Mouse (Mus musculus) spleen, postnatal 4 days (tissue): ENCODE data around the gene Slc39a3.
A peak's percentile ranks its signal among the peaks of the same experiment; 100 is the strongest.
"Not testable (repeated sequence)": the region's sequence is repeated elsewhere in the genome, so short reads cannot be mapped to it uniquely, and the experiment has no call there.

ENCODE experiments used
- DNase-seq, 2 experiments: peaks; one replicate each; pipeline ENCODE4 v3.0.0; 2022; ENCODE audit warnings: low spot score in 2 of 2

Slc39a3 gene

DNA sequence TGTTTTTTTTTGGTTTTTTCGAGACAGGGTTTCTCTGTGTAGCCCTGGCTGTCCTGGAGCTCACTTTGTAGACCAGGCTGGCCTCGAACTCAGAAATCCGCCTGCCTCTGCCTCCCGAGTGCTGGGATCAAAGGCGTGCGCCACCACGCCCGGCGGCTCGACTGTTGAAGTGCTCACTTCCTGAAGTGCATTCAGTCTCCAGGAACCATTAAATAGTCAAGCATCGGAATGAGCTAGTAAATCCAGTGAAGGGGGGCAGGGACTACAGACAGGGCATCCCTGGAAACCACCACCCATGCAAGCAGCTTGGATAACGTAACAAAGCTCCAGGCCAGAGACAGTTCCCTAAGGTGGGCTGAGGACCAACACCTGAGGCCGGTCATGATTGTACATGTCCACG lies 8.0 kb upstream of the Slc39a3 start:
- DNase-seq = not testable (repeated sequence)

DNA sequence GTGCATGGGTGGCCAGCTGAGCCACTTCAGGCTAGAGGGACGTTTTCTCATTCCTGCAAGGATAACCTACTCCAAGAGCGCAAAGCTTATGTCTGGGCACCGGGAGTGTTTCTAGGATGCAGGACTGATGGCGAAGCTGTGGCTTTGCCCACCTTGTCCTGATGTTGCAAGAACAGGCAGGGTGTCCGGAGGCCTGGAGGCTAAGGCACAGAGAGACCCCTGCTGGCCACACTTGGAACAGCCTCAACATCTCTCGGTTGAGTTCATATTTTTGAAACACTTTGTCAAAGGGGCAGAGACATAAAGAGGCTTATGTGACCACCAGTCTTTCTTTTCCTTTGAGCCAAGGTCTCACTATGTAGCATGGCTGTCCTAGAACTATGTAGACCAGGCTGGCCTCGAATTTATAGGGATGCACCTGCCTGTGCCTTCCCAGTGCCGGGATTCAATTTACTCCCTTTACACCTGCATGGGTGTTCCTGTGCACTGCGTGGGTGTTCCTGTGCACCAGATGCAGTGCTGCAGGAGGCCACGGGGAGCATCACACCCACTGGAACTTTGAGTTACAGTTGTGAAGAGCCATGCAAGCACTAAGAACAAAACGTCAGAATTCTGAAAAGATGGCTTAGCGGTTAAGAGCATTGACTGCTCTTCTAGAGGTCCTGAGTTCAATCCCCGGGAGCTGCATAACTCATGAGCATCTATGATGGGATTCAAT lies 4.4 kb upstream of the Slc39a3 start:
- peak; percentile 69 to 88 for DNase-seq

DNA sequence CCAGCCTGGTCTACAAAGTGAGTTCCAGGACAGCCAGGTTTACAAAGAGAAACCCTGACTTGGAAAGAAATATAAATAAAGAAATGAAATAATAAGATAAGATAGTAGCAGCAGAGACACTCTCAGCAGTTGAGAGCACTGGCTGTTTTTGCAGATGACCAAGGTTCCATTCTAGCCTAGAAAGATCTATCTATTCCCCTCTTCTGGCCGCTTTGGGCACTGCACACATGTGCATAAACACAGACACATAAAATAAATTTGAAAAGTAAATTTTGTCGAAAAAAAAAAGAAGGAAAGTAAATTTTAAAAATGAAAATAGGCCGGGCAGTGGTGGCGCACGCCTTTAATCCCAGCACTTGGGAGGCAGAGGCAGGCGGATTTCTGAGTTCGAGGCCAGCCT lies 975 bp downstream of the Slc39a3 start:
- peak in 1 of 2 experiments; percentile 45 for DNase-seq

DNA sequence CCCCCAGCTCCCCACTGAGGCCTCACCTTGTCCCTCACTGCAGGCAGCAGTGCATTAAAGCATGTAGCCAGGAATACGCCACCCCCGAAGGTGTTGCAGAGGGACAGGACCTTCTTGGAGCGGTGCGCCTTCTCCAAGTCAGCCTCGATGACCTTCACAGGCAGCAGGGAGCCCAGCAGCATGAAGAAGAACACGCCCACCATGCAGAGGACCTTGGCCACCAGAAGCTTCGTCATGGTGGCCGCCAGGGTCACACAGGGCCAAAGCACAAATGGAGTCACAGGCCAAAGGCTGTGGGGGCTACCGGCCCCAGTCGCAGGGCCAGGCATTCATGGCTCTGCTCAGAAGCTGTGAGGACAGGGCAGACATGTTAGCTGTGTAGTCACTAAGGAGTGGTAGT lies 3.6 kb downstream of the Slc39a3 start:
- no peak for DNase-seq

DNA sequence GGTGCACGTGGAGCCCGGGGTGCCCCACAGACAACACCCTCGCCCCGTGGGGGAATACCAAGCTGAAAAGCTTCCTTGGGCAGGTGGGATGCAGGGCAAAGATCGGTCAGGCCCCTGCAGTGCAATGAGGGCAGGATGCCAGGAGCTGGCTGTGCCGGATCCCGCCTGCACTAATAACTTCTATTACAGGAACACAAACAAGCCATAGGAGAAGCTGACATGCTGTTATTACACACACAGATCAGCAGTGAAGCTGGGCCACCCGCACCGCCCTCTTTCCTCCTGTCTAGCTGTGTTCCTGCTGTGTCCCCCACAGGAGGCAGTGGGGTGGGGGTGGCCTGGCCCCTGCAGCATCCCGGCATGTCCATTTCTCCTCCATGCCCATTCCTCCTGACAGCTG lies 8.2 kb downstream of the Slc39a3 start:
- no peak for DNase-seq

DNA sequence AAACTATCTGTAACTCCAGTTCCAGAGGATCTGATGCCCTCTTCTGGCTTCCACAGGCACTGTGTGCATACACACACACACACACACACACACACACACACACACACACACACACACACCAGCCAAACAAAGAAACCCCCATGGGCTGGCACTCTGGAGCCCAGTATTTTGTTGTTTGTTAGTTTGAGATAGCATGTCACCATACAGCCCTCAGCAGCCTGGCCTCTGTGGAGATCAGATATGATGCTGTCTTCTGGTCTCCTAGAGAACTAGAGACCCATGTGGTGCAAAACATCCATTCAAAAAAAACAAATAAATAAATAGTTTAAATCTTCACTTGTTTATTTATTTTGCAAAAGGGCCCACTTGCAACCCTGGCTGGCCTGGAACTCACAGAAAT lies 9.0 kb downstream of the Slc39a3 start:
- DNase-seq = no peak

DNA sequence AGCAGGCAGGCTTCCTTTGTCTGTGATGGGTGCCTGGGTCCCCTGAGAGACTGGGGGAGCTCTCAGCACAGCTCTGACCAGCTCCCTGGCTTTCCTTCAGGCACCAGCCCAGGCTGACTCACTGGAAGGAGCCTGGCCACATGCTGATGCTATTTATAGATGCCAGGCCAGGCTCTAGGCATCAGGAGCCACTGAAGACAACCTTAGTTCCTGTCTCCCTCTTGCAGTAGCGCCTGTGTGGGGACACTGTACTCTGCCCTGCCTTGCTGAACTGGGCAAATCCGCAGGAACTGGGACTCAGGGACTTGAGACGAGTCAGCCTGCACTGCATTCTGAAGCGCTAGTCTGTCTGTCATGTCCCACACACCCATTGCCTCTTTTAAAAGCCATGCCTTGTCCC lies 9.9 kb downstream of the Slc39a3 start:
- DNase-seq = no peak

DNA sequence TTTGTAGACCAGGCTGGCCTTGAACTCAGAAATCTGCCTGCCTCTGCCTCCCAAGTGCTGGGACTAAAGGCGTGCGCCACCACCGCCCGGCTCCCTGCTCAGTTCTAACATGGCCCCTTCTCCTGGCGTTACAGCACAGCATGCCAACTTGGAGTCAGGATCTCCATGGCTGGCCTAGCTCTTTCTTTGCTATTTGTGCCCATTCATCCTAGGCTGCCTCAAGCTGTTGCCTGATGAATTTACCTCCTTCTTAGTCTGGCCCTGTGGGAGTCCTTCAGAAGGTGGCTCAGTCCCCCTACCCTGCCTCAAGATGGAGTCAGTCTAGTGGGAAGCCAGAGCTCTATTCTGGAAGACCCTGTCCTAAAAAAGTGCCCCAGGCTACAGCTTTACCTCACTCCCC lies 10.4 kb downstream of the Slc39a3 start:
- no peak for DNase-seq

DNA sequence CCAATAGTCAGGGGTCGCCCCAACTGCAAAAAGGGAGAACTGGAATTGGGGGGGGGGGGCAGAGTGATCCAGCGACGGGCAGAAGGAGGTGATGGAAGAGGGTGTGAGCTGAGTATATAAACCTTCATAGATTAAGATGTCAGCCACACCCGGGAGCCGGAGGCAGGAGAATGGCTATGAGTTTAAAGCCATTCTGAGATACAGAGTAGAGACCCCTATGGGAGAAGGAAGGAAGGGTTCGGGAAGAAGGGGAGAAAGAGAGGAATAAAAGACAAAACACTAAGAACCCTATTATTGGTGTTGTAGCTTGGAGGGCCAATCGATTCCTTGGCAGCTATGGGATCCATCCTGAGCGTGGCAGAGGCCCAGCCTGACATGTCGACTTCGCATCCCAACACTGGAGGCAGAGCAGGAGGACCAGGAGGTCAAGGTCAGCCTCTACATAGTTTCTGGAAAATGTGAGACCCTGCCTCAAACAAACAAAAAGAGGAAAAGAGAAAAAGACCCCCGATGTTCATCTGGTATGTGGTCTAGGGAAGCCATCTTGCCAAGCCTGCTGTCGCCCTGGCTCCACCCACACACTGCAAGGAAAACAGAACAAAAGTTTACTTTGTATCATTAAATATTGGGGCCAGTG lies 11.5 kb downstream of the Slc39a3 start, which contains the start of gene Diras1:
Gene Diras1 (minus strand): TSS at position 24 of the 637 bp plus-strand sequence.
- DNase-seq = no peak

DNA sequence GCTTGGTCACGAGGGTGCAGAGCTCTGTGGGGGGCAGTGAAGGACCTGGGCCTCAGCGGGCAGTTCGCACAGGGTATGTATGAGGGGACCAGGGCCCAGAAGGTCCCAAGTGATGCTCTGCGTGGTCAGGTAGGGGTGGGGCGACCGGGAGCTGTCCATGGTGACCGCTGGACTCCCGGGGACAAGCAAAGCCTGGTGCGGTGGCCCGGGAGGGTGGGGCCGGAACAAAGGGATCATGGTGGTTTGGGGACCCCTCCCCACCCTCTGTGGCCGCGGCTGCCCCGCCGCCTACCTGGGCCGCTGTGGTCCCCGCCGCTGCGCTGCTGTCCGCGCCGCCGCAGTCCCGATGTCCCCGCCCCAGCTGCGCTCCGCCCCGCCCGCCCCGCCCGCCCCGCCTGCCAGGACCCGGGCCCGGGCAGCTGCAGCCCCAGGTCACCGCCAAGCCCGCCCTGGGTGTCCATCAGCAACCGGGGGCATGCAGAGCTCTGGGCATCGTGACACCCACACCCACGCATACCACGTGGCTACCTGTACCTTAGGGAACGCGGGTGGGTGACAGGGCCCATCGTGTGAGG lies 12.1 kb downstream of the Slc39a3 start:
- no peak for DNase-seq

DNA sequence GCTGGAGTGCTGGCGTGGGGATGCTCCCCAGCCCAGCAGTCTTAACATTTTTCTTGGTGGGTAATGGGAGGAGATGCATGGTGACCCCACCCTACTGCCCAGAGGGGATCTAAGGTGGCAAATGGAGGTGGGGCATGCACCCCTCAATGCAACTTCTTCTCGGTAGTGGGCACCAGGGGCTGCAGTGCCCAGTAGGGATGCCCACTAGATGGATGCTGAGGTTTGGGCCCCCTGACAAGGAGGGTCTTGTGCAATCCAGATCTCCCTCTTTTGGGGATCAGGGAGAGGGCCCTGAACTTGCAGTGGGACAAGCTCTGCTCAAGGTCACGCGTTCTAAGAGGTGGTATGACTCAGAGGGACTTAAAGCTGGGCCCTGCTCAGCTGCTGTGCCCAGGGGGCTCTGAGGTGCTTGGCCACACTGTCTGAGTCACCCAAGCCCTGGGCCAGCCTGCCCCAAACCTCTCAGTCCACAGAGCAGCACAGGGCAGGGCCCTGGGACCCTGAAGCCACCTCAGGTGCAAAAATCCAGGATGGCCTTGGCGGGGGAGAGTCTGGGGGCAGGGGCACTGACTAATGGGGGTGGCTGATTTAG lies 12.8 kb downstream of the Slc39a3 start:
- DNase-seq = no peak

DNA sequence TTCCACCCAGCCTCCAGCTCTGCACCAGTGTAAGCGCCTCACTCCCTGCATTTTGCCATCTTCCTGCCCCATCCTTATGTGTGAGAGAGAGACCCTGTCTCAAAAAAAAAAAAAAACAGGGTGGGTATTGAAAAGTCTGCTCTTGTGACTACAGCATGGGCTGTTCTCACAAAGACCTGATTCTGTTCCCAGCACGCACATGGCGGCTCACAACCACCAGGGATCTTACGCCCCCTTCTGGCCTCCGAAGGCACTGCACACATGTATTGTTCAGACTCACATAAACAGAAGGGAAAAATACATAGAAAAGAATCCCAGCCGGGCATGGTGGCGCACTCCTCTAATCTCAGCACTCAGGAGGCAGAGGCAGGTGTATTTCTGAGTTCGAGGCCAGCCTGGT lies 14.5 kb downstream of the Slc39a3 start:
- DNase-seq = no peak

DNA sequence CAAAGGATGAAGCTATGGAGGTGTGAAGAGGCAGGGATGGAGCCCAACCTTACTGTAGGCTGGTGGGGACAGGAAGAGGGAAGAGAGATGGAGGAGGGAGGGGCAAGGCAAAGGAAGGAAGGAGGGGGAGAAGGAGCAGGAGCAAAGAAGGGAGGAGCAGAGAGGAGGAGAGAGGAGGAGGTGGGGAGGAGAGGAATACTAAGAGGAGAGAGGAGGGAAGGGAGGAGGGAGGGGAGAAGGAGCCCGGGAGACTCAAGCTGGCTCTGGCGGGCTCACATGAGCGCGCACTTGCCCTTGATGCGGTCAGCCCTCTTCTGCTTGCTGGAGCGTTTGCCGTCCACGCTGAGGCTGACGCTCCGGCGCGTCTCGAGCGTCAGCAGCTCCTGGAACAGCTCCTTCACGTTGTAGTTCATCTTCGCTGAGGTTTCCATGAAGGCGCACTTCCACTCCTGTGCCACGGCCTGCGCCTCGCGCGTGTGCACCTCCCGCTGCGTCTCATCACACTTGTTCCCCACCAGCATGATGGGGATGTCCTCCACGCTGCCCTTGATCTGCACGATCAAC lies 15.6 kb downstream of the Slc39a3 start:
- no peak for DNase-seq

DNA sequence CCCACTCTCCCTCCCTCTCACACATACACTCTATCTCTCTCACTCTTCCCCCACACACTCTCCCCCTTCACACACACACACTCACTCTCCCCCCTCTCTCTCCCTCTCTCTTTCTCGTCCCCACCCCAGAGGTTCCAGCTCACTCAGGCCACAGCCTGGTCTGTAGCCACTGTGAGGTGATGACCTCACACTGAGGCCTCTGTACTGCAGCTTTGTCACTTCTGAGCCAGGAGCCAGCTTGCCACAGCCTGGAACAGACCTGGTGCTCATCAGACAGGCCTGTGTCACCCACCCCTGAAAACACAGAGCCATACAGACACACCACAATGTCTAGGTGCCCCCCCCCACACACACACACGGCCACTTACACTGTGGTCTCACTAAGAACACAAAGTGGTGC lies 17.0 kb downstream of the Slc39a3 start:
- no peak for DNase-seq

DNA sequence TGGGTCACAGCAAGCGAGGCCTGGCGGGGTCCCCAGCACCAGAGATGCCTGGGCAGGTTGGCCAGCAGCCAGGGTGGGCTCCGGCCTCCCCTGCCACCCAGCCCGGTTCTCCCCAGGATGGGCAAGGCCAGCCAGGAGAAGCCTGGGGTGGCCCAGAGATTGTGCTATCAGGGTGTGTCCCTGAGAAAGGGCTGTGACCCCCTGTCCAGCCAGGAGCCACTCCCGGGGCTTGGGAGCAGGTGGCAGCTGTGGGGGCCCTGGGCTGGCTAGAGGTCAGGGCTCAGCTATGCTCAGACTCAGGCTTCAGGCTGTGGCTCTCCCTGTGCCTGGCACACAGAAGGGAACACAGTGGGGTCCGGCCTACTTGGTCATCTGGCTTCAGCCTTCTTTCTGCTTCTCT lies 17.5 kb downstream of the Slc39a3 start:
- DNase-seq = no peak

DNA sequence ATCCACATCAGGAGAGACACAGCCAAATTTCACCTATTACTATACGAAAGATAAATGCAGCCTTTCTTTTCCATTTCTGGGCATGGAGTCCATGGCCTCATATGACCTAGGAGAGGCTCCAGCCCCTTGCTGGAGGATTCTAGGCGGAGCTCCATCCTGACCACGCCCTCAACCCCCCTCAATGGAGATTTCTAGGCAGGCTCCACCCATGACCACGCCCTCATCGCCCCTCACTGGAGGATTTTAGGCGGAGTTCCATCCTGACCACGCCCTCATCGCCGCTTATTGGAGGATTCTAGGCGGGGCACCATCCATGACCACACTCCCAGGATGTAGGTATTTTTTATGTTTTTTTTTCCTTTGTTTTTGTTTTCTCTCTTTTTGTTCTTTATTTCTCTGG lies 18.9 kb downstream of the Slc39a3 start:
- peak in 1 of 2 experiments; percentile 54 for DNase-seq

DNA sequence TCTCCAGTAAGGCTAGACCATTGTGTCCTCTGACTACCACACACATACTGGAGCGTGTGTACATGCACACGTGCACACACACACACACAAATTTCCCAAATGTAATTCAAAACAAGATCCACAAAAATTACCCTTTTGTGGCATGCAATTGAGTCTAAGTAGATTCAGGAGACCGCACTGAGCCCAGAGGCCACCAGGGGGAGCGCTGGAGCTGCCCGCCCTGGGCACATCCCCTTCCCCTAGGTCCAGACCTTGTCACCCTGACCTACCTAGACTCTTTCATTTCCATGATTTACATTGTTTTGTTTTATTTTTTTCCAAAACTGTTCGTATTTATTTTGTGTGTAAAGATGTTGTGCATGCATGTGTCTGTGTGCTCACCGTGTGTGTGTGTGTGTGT lies 20.6 kb downstream of the Slc39a3 start:
- DNase-seq = peak; percentile 68 to 89

DNA sequence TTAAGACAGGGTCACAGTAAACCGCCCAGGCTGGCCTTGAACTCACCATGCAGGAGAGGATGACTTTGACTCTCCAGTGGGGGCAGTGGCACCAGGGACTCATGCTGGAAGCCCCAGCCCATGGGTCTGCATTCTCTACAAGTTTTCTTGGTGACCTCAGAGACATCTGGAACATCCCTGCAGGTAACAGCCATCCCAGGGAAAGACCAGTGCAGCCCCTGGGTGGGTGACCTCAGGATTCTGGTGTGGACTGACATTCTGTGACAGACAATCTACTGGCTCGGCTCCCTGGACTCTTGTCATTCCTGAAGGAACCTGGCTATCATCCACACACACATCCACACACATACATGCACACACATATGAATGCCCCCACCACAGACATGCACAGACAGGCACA lies 21.6 kb downstream of the Slc39a3 start:
- no peak for DNase-seq

DNA sequence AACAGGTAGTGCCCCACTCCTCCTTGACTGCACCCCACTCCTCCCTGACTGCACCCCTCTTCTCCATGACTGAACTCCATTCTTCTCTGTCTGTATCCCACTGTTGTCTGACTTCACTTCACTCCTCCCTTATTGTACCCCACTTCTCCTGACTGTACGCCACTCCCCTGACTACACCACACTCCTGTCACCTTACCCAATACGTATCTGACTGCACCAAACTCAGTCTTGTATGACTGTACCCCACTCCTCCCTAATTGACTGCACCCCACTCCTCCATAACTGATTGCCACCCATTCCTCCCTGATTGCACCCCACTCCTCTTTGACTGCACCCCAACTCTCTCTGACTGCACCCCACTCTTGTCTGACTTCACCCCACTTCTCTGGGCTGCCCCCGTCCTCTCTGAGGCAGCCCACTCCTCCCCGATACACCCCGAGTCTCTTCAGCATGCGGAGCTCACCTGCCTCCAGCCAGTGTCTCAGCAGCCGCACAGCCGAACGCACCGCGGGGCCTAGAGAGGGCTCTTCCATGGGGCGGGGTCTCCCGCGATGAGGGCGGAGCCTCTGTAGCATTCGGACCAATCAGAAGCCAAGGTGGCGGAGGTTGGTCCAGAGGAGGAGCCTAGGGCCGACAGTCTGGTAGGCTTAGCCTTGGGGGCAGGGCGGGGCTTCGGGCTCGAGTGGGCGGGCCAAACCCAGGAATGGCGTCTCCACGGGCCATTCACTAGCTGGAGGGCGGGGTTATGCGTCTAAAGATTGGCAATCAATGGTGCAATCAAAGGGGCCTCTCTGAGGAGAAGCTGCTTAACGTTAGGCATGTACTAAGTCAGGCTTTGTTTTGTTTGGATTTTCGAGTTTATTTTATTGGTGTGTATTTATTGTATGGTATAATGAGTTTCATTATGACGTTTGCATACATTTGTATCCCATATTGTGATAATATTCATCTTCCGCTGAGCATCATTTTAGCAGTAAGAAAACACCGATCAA lies 22.5 kb downstream of the Slc39a3 start, which contains the start of gene Gng7:
Gene Gng7 (minus strand): TSS at position 553 of the 992 bp plus-strand sequence.
- DNase-seq = peak; percentile 95

DNA sequence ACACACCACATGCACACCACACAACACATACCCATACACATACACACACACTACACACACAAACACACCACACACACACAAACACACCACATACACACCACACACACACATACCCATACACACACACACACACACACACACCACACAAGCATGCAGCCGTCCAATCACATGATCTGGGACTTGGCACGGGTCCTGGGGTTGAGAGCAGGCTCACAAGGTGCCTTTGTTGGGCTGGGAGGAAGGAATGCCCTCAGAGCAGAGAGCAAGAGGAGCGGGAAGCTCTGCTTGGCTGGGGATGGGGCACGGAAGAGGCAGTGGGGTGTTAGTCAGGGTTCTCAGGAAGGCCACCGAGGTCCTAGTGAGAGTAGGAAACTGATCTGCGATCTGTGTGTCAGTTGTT lies 26.4 kb downstream of the Slc39a3 start:
- no peak for DNase-seq

DNA sequence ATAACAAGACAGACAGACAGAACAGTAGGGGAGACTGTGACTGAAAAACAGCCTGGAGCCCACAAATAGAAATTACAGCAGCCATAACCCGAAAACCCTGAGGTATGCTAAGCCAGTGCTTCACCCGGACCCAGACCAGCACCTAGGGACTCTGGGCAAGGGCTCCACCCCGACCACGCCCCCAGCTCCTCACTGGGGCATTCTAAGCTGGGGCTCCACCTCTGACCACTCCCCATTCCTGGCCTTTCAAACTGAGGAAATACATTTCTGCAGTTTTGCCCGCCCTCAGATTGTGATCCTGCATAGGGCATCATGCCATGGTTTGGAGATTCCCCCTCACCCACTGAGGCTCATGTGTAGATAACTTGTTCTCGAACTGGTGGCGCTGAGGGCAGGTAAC lies 30.0 kb downstream of the Slc39a3 start:
- peak in 1 of 2 experiments; percentile 49 for DNase-seq
